Mouse (Mus musculus): ENCODE results near the gene Rasgrp2. TPM values are rescaled to one million over a fixed set of nuclear protein-coding genes. Genes with fewer than 3 reads are reported as not detected.

The Rasgrp2 gene
- polyA plus RNA-seq, 1 experiment from 2014 or later, result 34.8 TPM

DNA sequence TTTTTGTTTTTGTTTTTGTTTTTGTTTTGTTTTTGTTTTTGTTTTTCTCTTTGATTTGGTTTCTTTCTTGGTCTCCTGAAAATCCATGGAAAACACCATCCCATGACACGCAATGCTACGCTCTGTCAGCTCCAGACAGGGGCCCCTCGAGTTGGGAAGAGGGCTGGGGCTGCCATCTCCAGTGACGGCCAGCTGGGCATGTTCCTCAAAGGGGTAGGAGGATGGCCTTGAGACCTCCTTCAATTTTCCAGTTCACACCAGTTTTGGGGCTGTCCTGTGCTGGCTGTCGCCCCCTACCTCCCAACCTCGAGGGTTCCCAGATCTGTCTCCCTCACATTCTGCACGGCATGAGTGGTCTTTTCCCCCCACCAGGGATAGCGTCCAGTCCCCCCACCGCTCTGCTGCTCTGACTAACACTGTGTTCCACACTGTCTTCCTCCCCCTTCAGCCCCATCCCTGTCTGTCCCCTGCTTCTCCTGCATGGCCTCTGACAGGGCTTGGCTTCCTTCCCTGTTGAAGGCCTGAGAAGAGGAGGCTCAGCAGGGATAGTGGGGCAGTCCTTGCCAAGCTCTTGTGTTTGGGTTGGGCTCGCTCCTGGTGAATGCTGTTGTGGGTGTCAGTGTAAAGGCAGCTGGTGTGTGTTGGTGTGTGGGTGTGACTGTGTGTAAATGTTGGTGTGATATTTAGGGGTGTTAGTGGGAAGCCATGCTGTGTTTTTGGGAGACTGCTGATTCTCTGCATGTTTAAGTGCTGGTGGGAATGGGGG lies 65.3 kb downstream of the Rasgrp2 start:
- ATAC-seq (ENCODE audit: insufficient read depth) (peak; percentile 44; the same call in 1 of the 2 replicates), DNase-seq (peak; percentile 26)
- 0 out of 2 replicates have a peak, but pooled peaks have one; percentile 3 for TF ChIP-seq CTCF (IDR thresholded peaks at IDR 0.05; ENCODE audit: low read depth)
- WGBS, result 41% methylated on average over 10 of the region's 10 CpGs
- no peak overlapping the region for H3K4me2 ChIP-seq
- H3K4me1 ChIP-seq (ENCODE audit: insufficient read depth), result no peaks in the 10 kb centered on the region
- H3K27me3 ChIP-seq (ENCODE audit: insufficient read depth, low read length), result no peaks in the 10 kb centered on the region
- no peaks in the 10 kb centered on the region for H3K36me3 ChIP-seq (ENCODE audit: insufficient read depth)
- H3K4me3 ChIP-seq (ENCODE audit: low read depth, low read length), result no peak overlapping the region
- H3K9me3 ChIP-seq (ENCODE audit: low read depth, low read length), result no peaks in the 10 kb centered on the region
- H3K9ac ChIP-seq, result no peak overlapping the region
- H3K27ac ChIP-seq (ENCODE audit: low read depth), result no peak overlapping the region

Other genes with a start within 250 kb of the Rasgrp2 start
- not detected in 2 replicates for gene Majin, start 215.0 kb upstream of the Rasgrp2 start, polyA plus RNA-seq (2014; fragmentation: Nextera tagmentation; extraction: Ambion mirVana)
- gene Gpha2, start 173.0 kb upstream of the Rasgrp2 start, polyA plus RNA-seq (2014; fragmentation: Nextera tagmentation; extraction: Ambion mirVana), result 0.54 and 0.78 TPM in 2 replicates
- gene Ppp2r5b, start 163.5 kb upstream of the Rasgrp2 start, polyA plus RNA-seq (2014; fragmentation: Nextera tagmentation; extraction: Ambion mirVana), result 16.4 and 19.3 TPM in 2 replicates
- 11.9 and 13.0 TPM in 2 replicates for gene Atg2a, start 157.7 kb upstream of the Rasgrp2 start, polyA plus RNA-seq (2014; fragmentation: Nextera tagmentation; extraction: Ambion mirVana)
- 50.3 and 53.2 TPM in 2 replicates for gene Ehd1, start 122.6 kb upstream of the Rasgrp2 start, polyA plus RNA-seq (2014; fragmentation: Nextera tagmentation; extraction: Ambion mirVana)
- gene Cdc42bpg, start 92.9 kb upstream of the Rasgrp2 start, polyA plus RNA-seq (2014; fragmentation: Nextera tagmentation; extraction: Ambion mirVana), result 0.82 and 1.2 TPM in 2 replicates
- 60.3 and 68.6 TPM in 2 replicates for gene Men1, start 64.4 kb upstream of the Rasgrp2 start, polyA plus RNA-seq (2014; fragmentation: Nextera tagmentation; extraction: Ambion mirVana)
- gene Map4k2, start 58.2 kb upstream of the Rasgrp2 start, polyA plus RNA-seq (2014; fragmentation: Nextera tagmentation; extraction: Ambion mirVana), result 13.4 and 22.2 TPM in 2 replicates
- 177 and 200 TPM in 2 replicates for gene Sf1, start 35.6 kb upstream of the Rasgrp2 start, polyA plus RNA-seq (2014; fragmentation: Nextera tagmentation; extraction: Ambion mirVana)
- gene Pygm, start 14.9 kb upstream of the Rasgrp2 start, polyA plus RNA-seq (2014; fragmentation: Nextera tagmentation; extraction: Ambion mirVana), result 6.1 and 9.3 TPM in 2 replicates
- gene Nrxn2, start 19.4 kb downstream of the Rasgrp2 start, polyA plus RNA-seq (2014; fragmentation: Nextera tagmentation; extraction: Ambion mirVana), result 0.47 and 1.1 TPM in 2 replicates
- not detected in 2 replicates for gene Slc22a12, start 143.7 kb downstream of the Rasgrp2 start, polyA plus RNA-seq (2014; fragmentation: Nextera tagmentation; extraction: Ambion mirVana)

All from lung, embryonic 14.5 days (tissue).